Mouse (Mus musculus): Measurements from ENCODE around the gene Cacna2d2.

Gene Cacna2d2

GRCm38 (mm10) chr9:107403116-107403515, 3.7 kb downstream of the Cacna2d2 start:
- no peak for DNase-seq (ENCODE audit: low read depth, low spot score)

- DNase-seq (ENCODE audit: low read depth, low spot score), result no peak
Measured at GRCm38 (mm10) chr9:107409449-107409848, 10.0 kb downstream of the Cacna2d2 start.

- no peak for DNase-seq (ENCODE audit: low read depth, low spot score)
Measured at GRCm38 (mm10) chr9:107417106-107417505, 17.7 kb downstream of the Cacna2d2 start.

- no peak for DNase-seq (ENCODE audit: low read depth, low spot score)
Measured at GRCm38 (mm10) chr9:107419491-107420244, 20.3 kb downstream of the Cacna2d2 start.

GRCm38 (mm10) chr9:107420898-107421297, 21.5 kb downstream of the Cacna2d2 start:
- DNase-seq (ENCODE audit: low read depth, low spot score), result no peak

- DNase-seq (ENCODE audit: low read depth, low spot score), result peak; percentile 40
Measured at GRCm38 (mm10) chr9:107422878-107423277, 23.5 kb downstream of the Cacna2d2 start.

GRCm38 (mm10) chr9:107424485-107425175, 25.2 kb downstream of the Cacna2d2 start:
- DNase-seq (ENCODE audit: low read depth, low spot score), result no peak

GRCm38 (mm10) chr9:107427876-107428275, 28.5 kb downstream of the Cacna2d2 start:
- DNase-seq (ENCODE audit: low read depth, low spot score), result no peak

GRCm38 (mm10) chr9:107428451-107429186, 29.2 kb downstream of the Cacna2d2 start:
- DNase-seq (ENCODE audit: low read depth, low spot score), result no peak

GRCm38 (mm10) chr9:107430445-107430844, 31.0 kb downstream of the Cacna2d2 start:
- no peak for DNase-seq (ENCODE audit: low read depth, low spot score)

GRCm38 (mm10) chr9:107432546-107432945, 33.1 kb downstream of the Cacna2d2 start:
- DNase-seq (ENCODE audit: low read depth, low spot score), result no peak

- no peak for DNase-seq (ENCODE audit: low read depth, low spot score)
Measured at GRCm38 (mm10) chr9:107434851-107435250, 35.4 kb downstream of the Cacna2d2 start.

- DNase-seq (ENCODE audit: low read depth, low spot score), result no peak
Measured at GRCm38 (mm10) chr9:107435285-107435684, 35.9 kb downstream of the Cacna2d2 start.

- DNase-seq (ENCODE audit: low read depth, low spot score), result no peak
Measured at GRCm38 (mm10) chr9:107442891-107443290, 43.5 kb downstream of the Cacna2d2 start.

- no peak for DNase-seq (ENCODE audit: low read depth, low spot score)
Measured at GRCm38 (mm10) chr9:107443324-107443723, 43.9 kb downstream of the Cacna2d2 start.

- no peak for DNase-seq (ENCODE audit: low read depth, low spot score)
Measured at GRCm38 (mm10) chr9:107445011-107445471, 45.6 kb downstream of the Cacna2d2 start.

- DNase-seq (ENCODE audit: low read depth, low spot score), result no peak
Measured at GRCm38 (mm10) chr9:107448805-107449517, 49.5 kb downstream of the Cacna2d2 start.

- no peak for DNase-seq (ENCODE audit: low read depth, low spot score)
Measured at GRCm38 (mm10) chr9:107451400-107451799, 52.0 kb downstream of the Cacna2d2 start.

- no peak for DNase-seq (ENCODE audit: low read depth, low spot score)
Measured at GRCm38 (mm10) chr9:107451891-107452521, 52.6 kb downstream of the Cacna2d2 start.

GRCm38 (mm10) chr9:107452552-107452951, 53.1 kb downstream of the Cacna2d2 start:
- peak; percentile 10 for DNase-seq (ENCODE audit: low read depth, low spot score)

GRCm38 (mm10) chr9:107453151-107453550, 53.7 kb downstream of the Cacna2d2 start:
- DNase-seq (ENCODE audit: low read depth, low spot score), result no peak

All from 3T3-L1 (cell line).